Mouse (Mus musculus): ENCODE data around the gene Tspan32.

Gene Tspan32

DNA sequence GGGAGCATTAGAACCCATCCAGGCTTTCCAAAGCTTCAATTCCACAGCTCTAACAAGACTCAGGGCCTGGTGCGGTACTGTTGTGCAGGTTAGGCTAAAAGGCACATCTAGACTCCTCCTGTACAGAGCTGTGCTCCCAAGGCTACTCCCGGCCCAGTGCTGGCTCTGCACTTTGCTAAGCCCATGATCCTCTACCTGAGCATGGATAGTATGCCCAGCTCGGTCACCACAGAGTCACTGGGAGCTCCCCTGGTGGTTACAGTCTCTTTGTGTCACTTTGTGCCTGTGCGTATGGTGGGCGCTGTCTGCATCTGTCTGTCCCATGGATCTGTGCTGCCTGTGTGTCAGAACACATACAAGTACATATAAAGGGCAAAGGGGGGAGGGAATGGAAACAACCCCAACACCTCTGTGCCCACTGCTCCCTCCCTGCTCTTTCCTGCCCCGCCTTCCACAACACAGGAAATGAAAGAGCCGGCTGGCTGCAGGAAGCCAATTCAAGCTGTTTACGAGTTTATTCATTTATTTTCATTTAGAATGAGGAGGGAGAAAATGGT lies 3.6 kb downstream of the Tspan32 start:
- DNase-seq = no peak

DNA sequence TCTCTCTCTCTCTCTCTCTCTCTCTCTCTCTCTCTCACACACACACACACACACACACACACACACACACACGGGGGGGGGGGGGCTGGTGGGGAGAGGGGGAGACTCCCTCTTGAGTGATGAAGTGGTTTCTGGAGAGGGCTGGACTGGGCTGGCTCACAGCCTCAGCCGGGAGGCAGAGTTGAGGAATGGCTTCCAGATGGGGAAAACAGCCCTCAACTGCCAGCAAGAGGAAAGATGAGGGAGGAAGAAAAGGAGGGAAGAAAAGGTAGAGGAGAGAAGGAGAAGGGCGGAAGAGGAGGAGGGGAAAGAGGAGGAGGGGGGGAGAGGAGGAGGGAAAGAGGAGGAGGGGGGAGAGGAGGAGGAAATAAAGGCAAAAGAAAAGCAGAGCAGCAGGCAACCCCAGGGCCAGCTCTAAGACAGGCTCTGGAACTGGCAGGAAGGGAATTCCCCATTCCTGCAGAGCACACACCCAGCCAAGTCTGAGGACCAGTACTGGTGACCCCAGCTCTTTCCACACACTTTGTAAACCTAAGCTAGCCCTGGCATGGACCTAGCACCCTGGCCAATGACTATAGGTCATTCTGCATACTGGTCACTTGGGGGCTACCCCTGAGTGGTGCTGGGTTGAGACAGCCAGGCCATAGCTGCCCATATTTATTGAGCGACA lies 4.3 kb downstream of the Tspan32 start:
- DNase-seq = no peak

DNA sequence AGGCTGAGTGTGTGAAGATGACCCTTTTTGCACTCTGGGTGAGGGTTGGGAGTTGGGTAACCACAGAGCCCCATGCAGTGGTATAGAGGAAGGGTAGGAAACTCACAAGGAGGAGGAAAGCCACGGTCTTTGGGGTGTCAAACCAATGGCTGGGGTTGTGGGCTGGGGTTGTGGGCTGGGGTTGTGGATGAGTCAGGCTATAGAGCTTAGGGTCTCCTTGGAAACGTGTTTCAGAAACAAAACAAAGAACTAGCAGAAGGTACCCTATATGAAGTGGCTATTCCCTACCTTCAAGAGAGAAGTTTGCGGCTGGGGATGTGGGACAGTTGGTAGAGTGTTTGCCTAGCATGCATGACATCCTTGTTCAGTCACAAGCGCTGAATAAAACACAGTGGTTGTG lies 5.2 kb downstream of the Tspan32 start:
- DNase-seq = no peak

DNA sequence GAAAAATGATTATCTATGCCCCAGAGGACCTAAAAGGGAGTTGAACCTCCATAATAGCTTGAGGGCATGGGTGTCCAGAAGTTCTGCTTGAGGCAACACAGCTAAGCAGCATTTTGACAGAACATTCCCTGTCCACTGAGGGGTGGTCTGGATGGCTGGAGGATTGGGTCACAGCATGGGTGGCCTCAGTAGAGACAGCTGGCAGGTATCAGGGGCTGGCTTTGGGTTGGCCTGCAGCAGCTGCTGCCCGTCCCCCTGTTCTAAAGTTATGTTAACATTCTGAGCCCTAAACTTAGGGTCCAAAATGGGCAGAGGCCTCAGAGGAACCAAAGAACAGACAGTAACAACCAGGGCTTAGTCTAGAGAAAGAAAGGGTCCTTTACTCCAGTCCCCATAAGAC lies 6.4 kb downstream of the Tspan32 start:
- no peak for DNase-seq

DNA sequence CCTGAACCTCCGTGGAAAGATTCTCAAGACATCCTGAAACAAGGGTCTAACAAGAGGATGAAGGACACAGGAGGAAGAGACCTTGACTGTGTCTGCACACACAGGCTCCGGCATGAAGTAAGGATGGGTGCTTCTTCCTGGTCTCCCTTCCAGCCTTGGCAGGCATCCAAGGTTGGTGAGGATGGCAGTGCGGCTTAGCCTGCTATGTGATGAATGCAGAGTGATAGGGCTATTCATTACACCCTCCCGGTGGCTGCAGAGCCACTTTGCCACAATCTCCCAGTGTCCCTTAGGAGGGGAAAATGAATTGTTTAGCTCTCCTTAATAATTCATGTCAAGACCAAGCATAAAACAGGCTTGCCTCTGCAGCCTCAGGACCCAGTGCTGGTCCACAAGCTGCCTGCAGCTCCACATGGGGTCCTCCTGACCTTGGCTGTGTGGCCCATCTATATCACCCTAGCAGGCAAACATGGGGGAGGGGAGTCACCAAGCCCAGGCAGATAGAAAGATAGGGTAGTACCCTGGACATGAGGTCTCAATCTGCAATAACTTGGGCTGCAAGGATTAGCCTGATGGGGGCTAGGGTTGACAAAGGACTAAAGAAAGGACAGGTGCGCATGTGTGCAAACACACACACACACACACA lies 7.5 kb downstream of the Tspan32 start:
- no peak for DNase-seq

DNA sequence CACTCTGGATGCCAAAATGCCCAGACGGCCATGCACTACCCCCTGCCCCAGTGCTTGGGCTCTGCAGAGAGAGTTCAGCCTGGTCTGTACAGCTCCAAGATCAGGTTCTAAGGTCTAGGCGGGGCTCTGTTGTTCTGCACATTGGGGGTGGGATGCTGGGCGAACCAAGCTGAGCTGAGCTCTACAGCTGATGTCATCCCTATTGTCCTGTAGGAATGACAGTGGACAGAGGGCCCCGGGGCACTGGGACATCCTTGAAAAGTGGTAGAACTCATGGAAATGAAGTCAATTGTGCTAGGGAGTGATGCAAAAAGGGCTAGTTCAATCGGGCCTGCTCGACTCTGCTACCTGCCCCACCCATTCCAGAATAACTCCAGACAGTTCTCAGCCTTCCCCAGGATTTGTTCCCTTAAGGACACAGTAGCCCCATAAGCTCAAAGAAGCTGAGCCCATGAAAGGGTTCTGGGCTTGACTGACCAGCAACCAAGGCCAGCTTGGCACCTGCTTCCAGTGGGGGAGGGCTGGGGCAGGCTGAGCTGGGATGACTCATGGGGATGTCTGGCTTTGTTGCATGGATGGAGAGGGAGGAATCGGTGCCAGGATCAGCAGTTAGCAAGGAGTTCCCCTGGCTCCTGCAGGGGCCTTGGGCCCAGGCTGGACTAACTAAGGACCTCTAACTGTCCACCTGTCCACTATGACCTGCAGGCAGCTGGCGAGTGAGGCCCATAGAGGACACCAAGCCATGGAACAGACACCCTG lies 8.8 kb downstream of the Tspan32 start:
- DNase-seq = peak; percentile 32

DNA sequence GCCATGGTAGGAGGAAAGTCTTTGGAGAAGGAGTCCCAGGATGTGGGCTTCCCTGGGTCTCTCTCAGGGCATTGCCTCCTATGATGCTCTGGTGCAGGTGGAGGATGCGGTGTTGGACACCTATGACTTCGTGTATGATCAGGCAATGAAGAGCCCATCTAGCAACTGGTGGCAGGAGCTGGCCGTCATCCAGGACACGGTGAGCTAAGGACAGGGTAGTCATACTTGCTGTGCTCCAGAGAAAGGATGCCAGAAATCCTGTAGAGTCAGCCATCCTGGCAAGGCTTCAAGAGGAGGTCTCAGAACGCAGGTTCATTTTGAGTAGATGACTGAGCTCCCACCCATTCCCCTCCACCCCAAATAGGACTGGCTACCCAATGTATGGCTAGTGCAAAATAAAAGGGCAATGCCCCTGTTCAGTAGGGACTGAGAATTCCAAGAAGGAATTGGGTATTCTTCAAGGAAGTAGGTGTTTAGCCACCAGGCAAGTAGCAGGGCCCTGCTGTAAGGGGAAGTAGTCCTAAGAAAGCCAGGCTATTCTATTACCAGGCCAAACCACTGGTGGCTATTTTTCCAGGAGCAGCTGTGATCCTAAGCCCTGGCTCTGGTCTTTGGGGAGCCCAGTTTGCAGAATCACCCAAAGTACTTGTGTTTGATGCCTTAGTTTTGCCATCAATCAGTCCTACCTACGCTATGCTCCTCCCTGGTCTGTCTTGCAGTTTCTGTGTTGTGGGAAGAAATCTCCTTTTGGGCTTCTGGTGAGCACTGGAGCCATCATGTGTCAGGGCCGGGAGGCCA lies 10.2 kb downstream of the Tspan32 start:
- DNase-seq = no peak

DNA sequence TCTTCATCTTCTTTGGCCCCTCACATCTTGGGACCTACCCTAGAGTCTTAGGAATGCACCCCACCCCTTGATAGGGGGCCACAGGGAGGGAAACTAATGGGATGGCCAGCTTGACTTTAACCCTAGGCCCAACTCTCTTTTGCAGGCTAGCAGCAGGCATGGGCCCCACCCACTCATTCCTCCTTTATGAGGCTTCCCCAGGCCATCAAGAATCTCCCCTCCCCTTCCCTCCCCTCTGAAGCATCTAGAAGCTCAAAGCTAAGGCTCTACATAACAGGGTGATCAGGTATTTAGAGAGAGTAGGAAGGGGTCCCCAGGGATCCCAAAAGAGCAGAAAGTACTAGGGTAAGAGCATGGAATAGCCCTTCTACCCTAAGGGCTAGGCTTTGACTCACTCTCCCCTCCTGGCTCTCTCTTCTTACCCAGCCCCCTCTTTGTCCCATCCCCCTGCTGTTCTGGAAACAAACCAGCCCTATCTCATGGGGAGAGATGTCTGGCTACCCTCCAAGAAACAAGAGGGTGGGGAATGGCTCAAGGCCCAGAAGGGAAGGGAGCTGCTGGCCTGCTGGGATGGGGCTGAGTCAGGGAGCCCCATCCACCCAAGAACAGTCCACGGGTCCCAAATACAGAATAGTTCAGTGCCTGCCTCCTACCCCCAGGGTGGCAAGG lies 11.0 kb downstream of the Tspan32 start:
- peak; percentile 48 for DNase-seq

DNA sequence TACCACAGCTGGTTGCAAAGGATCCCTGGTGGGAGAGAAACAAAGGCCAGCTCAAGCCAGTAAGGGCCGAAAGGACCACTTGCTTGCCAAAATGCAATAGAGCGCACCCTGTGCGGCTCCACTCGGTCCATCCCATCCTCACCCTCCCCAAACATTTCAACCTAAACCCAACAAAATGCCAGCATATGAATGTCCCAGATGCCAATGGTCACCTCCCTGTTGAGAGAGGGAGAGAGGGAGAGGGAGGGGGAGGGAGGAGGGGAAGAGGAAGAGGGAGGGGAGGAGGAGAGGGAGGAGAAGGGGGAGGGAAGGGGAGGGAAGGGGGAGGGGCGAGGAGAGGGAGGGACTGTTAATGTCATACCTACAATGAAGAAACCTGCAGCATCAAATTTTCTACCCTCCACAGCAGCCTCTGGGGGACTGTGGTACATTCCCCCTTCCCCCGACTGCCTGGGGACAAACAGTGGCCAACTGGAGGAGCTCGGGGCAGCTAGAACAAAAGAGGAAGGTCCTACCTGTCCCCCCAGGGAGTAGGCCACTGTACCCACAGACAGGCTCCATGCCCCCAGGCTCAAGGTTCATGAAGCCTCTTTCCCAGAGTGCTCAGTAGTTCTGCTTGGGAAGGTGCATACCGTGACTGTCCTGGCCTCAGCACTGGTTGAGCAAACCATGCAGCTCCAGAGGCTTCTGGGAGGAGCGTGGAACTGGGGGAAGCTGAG lies 11.7 kb downstream of the Tspan32 start:
- DNase-seq = no peak

DNA sequence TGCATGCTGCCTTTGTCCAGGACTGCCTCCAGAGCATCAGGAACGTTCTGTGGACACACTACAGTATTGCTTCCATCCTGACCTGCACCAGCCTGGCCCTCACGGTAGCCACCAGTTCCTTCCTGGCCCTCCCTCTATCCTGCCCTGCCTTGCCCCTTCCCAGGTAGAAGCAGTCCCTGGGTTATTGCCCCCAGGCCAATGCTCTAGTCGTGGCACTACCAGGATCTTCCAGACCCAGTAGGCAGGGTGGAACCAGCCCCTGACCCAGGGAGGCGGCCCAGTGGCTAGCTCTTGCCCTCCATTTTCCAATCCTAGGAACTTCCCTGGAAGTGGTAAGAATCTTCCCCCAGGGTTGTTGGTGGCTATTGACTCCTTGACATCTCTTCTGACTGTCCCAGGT lies 12.3 kb downstream of the Tspan32 start:
- no peak for DNase-seq

DNA sequence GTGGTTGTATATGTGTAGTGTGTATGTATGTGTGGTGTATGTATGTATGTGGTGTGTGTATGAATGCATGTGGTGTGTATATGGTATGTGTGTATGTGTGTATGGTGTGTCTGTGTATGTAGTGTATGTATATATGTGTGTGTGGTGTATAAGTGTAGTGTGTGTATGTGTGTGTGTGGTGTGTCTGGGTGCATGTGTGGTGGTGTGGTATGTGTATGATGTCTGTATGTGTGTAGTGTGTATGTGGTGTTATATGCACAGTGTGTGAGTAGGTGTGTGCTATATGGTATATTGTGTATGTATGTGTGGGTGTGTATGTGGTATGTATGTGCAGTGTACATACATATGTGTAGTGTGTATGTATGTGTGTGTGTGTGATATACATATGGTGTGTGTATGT lies 15.2 kb downstream of the Tspan32 start:
- DNase-seq = no peak

DNA sequence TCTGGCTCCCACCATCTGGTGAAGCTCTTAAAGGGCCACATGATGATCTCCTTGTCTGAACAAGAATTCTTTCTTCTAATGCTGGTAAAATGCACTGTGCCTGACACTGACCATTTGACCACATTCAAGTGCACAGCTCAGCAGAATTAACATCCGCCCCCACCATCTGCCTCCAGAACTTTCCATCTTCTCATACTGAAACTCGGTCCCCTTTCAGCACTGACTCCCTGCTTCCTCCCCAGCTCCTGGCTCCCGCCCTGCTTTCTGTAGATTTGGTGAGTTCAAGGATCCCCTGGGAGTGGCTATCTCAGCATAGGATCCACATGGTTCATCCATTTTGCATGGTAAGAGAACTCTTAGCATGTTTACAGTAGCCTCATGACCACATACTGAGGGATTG lies 15.9 kb downstream of the Tspan32 start:
- DNase-seq = no peak

DNA sequence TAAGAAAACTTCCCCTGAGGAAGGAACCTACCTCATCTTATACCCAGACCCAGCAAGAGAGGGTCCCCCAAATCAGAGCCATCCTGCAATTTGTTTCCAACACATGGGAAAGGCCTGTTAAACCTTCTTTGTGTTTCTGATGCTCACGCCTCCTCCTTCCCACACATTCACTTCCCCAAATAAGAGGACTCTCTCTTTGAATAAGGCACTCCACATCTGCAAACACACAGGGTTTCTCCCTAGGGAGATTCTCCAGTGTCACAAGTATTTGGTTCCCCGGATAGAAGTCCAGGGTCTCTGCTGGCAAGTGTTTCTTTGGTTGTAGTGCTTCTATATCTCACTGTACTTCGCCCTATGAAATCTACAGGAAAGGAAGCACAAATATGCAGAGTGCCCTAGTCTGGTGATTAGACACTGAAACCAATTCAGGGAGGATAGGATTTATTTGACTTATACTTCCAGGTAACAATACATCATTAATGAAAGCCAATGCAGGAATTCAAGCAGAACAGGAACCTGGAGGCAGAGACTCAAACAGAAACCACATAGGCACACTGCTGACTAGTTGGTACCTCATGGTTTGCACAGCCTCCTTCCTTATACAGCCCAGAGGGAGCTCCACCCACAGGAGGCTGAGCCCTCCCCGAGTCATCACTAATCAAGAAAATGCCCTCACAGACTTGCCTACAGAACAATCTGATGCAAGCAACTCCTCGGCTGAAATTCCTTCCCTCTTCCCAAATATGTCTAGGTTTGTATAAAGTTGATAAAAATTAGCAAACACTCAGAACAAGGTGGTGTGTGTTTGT lies 16.7 kb downstream of the Tspan32 start:
- no peak for DNase-seq

DNA sequence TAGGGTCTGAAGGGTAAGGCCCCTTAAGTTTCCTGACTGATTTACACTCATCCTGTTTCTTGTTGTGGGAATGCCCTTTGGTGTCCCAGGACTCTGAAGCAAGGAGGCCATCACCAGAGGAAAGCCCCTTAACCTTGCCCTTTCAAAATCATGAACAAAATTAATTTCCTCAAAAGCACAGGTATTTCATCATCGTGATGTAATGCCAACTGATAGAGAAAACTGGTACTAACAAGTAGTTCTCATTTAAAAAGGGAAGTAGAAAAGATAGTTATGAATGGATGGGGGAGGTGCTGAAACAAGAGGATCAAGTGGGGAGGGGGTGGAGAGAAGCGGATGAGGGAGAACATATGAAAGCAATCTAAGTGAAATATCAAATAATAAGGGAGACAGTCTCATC lies 18.7 kb downstream of the Tspan32 start:
- DNase-seq = no peak

DNA sequence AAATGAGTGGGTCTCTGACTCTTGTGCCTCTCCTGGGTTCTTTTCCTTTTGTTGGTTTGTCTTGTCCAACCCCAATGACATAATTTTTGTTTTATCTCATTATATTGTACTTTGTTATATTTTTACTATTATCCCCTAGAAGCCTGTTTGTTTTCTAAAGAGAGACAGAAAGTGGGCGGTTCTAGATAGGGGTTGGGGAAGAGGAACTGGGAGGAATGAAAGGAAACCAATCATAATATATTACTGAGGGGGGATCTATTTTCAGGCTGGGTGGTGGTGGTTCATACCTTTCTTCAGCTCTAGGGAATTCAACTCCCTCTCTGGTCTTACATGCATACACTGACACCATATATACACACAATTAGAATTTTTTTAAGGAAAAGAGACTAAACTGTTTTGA lies 19.4 kb downstream of the Tspan32 start:
- DNase-seq = no peak

DNA sequence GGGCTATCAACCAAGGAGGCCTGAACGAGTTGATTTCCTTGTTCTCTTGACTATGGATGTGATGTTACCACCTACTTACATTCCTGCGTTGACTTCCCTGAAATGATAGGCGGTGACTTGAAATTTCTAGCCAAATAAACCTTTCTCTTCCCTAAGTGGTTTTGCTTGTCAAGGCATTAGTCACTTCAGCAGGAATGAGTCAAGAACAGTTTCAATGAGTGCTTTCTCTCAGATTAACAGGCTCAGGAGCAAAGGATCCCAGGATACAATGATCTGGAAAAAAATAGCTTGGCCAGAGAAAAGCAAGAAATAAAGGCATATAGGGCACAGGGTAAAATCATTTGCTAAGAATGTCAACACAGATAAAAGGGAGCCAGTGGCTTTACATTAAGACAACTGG lies 20.6 kb downstream of the Tspan32 start:
- DNase-seq = no peak

DNA sequence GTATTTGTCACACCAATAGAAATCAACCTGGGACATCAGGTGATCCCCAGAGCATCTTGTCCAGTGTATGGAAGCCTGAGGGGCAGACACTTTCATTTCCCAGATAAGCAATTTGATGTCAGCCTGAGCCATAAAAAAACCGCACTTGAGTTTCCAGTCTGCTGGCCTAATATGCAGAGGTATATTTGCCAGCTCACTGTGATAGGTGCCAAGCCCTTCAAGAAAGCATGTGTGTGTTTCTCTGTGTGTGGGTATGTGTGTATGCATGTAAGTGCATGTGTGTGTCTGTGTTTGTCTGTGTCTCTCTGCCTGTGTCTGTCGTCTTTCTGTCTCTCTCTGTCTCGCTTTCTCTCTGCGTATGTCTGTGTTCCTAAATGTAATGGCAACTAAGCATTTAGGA lies 22.4 kb downstream of the Tspan32 start:
- no peak for DNase-seq

DNA sequence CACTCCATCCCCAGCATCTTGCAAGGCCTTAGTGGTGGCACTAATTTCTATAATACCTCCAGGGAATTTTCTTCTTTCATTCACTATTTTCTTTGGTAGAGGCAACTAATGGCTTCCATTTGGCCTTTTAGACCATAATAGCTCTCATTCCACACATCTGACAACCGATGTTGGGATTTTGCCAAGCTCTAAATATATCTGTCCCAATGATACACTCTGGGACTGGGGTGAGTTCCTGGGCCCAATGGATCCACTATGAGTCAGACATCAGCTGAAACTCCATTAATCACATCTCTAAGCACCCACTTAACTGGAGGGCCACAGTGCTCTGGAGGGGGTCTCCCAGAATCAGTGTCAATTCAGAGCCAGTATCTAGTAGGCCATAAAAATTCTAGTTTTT lies 27.0 kb downstream of the Tspan32 start:
- DNase-seq = no peak

DNA sequence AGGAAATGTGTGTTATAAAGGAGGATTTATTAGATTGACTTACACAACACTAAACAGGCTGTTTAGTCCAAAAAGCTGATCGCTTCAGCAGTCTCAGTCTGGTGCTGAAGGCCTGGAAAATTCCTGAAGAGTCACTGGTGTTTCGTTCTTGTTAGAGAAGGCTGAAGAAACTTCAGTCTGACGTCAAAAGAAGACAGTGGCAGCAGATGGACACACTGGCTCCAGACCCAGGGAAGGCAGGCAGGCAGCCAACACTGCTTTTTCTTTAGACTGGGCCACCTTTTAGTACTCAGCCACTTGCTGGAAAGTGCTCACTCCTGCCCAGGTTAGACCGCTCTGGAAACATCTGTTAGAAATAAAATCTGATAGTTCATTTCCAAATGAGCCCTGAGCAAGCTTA lies 28.7 kb downstream of the Tspan32 start:
- DNase-seq = no peak

DNA sequence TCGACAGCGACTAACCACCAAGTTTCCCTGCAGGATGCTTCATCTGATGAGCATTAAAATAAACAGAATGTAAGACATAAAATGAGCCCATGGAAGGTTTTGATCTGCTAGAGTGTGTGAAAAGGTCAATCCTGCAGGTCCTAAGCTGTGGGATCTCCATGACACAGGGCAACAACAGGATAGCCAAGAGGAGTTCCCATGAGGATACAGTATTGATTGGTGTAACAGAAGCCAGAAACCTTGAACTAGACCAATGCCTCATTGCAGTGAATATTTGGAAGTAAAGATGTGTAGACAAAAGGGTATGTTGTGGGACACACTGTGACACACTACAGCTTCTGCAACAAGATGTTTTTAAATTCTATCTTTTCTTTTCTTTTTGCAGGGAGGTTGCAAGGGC lies 29.3 kb downstream of the Tspan32 start:
- no peak for DNase-seq

Data from right cerebral cortex, postnatal 25 days (tissue).